Mouse (Mus musculus) lung, embryonic 14.5 days (tissue): Measurements from ENCODE around the gene Oxtr. TPM values are rescaled to one million over a fixed set of nuclear protein-coding genes. Genes with fewer than 3 reads are reported as not detected.

Experiments used
- ATAC-seq: fragments of 200-750 bp; cut with Nextera tagmentation; 2 replicates; pipeline ENCODE4 v1.8.0; 2017; ENCODE audit warnings: mild to moderate bottlenecking, moderate TSS enrichment, moderate library complexity; ENCODE audit not compliant: insufficient read depth
- DNase-seq: peaks from one replicate; pipeline ENCODE4 v3.0.0-alpha.2; 2015
- H3K27ac ChIP-seq: fragments of 300-500 bp; sonication (generic); 2 replicates; pipeline ENCODE4 v1.5.1; 2014; ENCODE audit warnings: low read depth, mild to moderate bottlenecking, moderate library complexity
- H3K27me3 ChIP-seq: fragments of 300-500 bp; sonication (generic); 2 replicates; pipeline ENCODE4 v1.6.1; 2014; ENCODE audit warnings: low read length, control low read depth; ENCODE audit not compliant: insufficient read depth
- H3K36me3 ChIP-seq: fragments of 300-500 bp; sonication (generic); 2 replicates; pipeline ENCODE4 v1.6.1; 2014; ENCODE audit warnings: control low read depth; ENCODE audit not compliant: insufficient read depth
- H3K4me1 ChIP-seq: fragments of 300-500 bp; sonication (generic); 2 replicates; pipeline ENCODE4 v1.6.1; 2014; ENCODE audit warnings: antibody characterized with exemption, control low read depth; ENCODE audit not compliant: insufficient read depth
- H3K4me2 ChIP-seq: fragments of 300-500 bp; sonication (generic); 2 replicates; pipeline ENCODE4 v1.6.1; 2014; ENCODE audit warnings: mild to moderate bottlenecking
- H3K4me3 ChIP-seq: fragments of 300-500 bp; sonication (generic); 2 replicates; pipeline ENCODE4 v1.5.1; 2014; ENCODE audit warnings: low read depth, low read length
- H3K9ac ChIP-seq: fragments of 300-500 bp; sonication (generic); 2 replicates; pipeline ENCODE4 v1.6.1; 2014
- H3K9me3 ChIP-seq: fragments of 300-500 bp; sonication (generic); 2 replicates; pipeline ENCODE4 v1.6.1; 2016; ENCODE audit warnings: low read depth, low read length, control low read depth
- CTCF ChIP-seq: IDR thresholded peaks from 2 replicates; pipeline ENCODE4 v1.5.1; 2016; ENCODE audit warnings: antibody characterized with exemption, low read depth
- WGBS: fragments of 180-500 bp; shearing (Covaris S2); extraction: QIAGEN DNeasy Blood & Tissue Kit; methylation state at CpG from one replicate; pipeline ENCODE4 v1.1.7; 2014; 5-methylcytosine and 5-hydroxymethylcytosine counted together
- polyA plus RNA-seq: library from polyadenylated mRNA; unstranded; fragments of >200 nt; fragmentation: Nextera tagmentation; extraction: Ambion mirVana; gene quantifications from 2 replicates; pipeline ENCODE4 v1.2.1, GENCODE M21; 2014

The Oxtr gene
- polyA plus RNA-seq, 1 experiment from 2014 or later = 0.14 TPM

- Histone ChIP-seq H3K36me3 (no peaks in the 10 kb centered on the region), H3K4me2 (no peak overlapping the region), H3K27ac (no peak overlapping the region), H3K9ac (no peak overlapping the region), H3K4me3 (no peak overlapping the region), H3K4me1 (no peaks in the 10 kb centered on the region), H3K27me3 (no peaks in the 10 kb centered on the region), H3K9me3 (no peaks in the 10 kb centered on the region)
- ATAC-seq (no peak), DNase-seq (no peak)
- TF ChIP-seq CTCF = no peak
- 63% methylated on average over 8 of the region's 8 CpGs for WGBS
Observed at GRCm38 (mm10) chr6:112496291-112497060, 6.7 kb upstream of the Oxtr start.

- no peak for TF ChIP-seq CTCF
- Histone ChIP-seq H3K4me1 (no peaks in the 10 kb centered on the region), H3K36me3 (no peaks in the 10 kb centered on the region), H3K27ac (peak overlapping the region; percentile 63; the same call in 1 of the 2 replicates), H3K4me3 (no peak overlapping the region), H3K9ac (no peak overlapping the region), H3K27me3 (peaks cover 5% of the 10 kb centered on the region; the same call in 1 of the 2 replicates), H3K9me3 (no peaks in the 10 kb centered on the region), H3K4me2 (no peak overlapping the region)
- DNase-seq = peak; percentile 45
- 36% methylated on average over 4 of the region's 4 CpGs for WGBS
- ATAC-seq = peak; percentile 32; the same call in 1 of the 2 replicates
Observed at GRCm38 (mm10) chr6:112495219-112495618, 5.5 kb upstream of the Oxtr start.

GRCm38 (mm10) chr6:112494620-112495081 lies 4.9 kb upstream of the Oxtr start:
- Histone ChIP-seq H3K9ac (no peak overlapping the region), H3K4me3 (no peak overlapping the region), H3K27ac (0 out of 2 replicates have a peak overlapping the region, but pooled peaks have one; percentile 37), H3K36me3 (no peaks in the 10 kb centered on the region), H3K9me3 (no peaks in the 10 kb centered on the region), H3K4me2 (no peak overlapping the region), H3K27me3 (peaks cover 11% of the 10 kb centered on the region), H3K4me1 (no peaks in the 10 kb centered on the region)
- TF ChIP-seq CTCF = peak; percentile 46
- ATAC-seq (no peak), DNase-seq (peak; percentile 21)
- WGBS = 59% methylated on average over 10 of the region's 10 CpGs

GRCm38 (mm10) chr6:112493371-112493770 lies 3.6 kb upstream of the Oxtr start:
- WGBS = 88% methylated on average over 9 of the region's 9 CpGs
- no peak for DNase-seq
- Histone ChIP-seq H3K27me3 (peaks cover 24% of the 10 kb centered on the region), H3K36me3 (no peaks in the 10 kb centered on the region), H3K9ac (no peak overlapping the region), H3K4me1 (no peaks in the 10 kb centered on the region), H3K27ac (no peak overlapping the region), H3K9me3 (no peaks in the 10 kb centered on the region), H3K4me3 (no peak overlapping the region), H3K4me2 (no peak overlapping the region)
- ATAC-seq = no peak
- no peak for TF ChIP-seq CTCF

- no peak overlapping the region for H3K4me3 ChIP-seq
- TF ChIP-seq CTCF = no peak
- H3K9ac ChIP-seq = no peak overlapping the region
- no peak for ATAC-seq
- H3K36me3 ChIP-seq = no peaks in the 10 kb centered on the region
- no peak overlapping the region for H3K27ac ChIP-seq
- no peaks in the 10 kb centered on the region for H3K9me3 ChIP-seq
- no peak for DNase-seq
- peaks cover 31% of the 10 kb centered on the region for H3K27me3 ChIP-seq
- WGBS = 83% methylated on average over 6 of the region's 6 CpGs
- no peak overlapping the region for H3K4me2 ChIP-seq
- no peaks in the 10 kb centered on the region for H3K4me1 ChIP-seq
Observed at GRCm38 (mm10) chr6:112492656-112493055, 2.9 kb upstream of the Oxtr start.

GRCm38 (mm10) chr6:112491521-112491920 lies 1.8 kb upstream of the Oxtr start:
- Histone ChIP-seq H3K27me3 (peaks cover 40% of the 10 kb centered on the region), H3K27ac (no peak overlapping the region), H3K4me3 (no peak overlapping the region), H3K36me3 (no peaks in the 10 kb centered on the region), H3K4me1 (no peaks in the 10 kb centered on the region), H3K9me3 (no peaks in the 10 kb centered on the region), H3K9ac (no peak overlapping the region), H3K4me2 (no peak overlapping the region)
- no peak for TF ChIP-seq CTCF
- WGBS = 77% methylated on average over 8 of the region's 8 CpGs
- DNase-seq (no peak), ATAC-seq (no peak)

- Histone ChIP-seq H3K4me2 (peak overlapping the region; percentile 70), H3K36me3 (no peaks in the 10 kb centered on the region), H3K9ac (peak overlapping the region; percentile 42), H3K4me1 (no peaks in the 10 kb centered on the region), H3K9me3 (no peaks in the 10 kb centered on the region), H3K27me3 (peaks cover 40% of the 10 kb centered on the region), H3K27ac (no peak overlapping the region), H3K4me3 (peak overlapping the region; percentile 36)
- peak; percentile 95 for TF ChIP-seq CTCF
- peak; percentile 92 for DNase-seq
- WGBS = under 1% methylated on average over 35 of the region's 35 CpGs
- peak; percentile 48; the same call in 1 of the 2 replicates for ATAC-seq
Observed at GRCm38 (mm10) chr6:112490625-112491242, 991 bp upstream of the Oxtr start.
